Mouse (Mus musculus): Measurements from ENCODE around the gene Zscan21.

DNA sequence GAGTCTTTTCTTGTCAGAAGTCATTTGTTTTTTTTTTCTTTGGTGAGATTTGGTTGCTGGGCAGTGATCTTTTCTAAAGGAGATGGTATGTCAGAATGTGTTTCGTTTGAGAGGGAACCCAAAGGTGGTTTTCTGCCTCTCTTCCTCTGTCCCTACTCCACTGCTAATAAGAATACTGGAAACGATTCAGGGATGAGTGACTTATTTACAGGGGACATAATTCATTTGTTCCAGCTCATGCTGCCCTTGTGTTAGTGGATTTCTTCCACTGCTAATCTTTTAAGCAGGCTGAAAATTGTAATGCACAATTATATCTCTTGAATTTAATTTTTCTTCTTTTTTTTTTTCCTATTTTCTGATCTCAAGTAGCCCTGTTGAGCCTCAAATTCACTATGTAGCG lies 29.9 kb upstream of the Zscan21 start:
- TF ChIP-seq CTCF (IDR thresholded peaks at IDR 0.05; ENCODE audit: low read depth, low read length), result no peak
- no peak for TF ChIP-seq POLR2A (IDR thresholded peaks at IDR 0.05; ENCODE audit: insufficient read depth, low read length)
- TF ChIP-seq EP300 (IDR thresholded peaks at IDR 0.05; ENCODE audit: insufficient read depth, low read depth, low read length), result no peak

Measured in ES-Bruce4 (cell line).